Mouse (Mus musculus) spleen, adult 2 months (tissue): Measurements from ENCODE around the gene Frmd8.

Source experiments
- CTCF ChIP-seq: fragments of 200-500 bp; IDR thresholded peaks from 2 replicates; pipeline ENCODE4 v1.5.1; 2011; ENCODE audit warnings: mild to moderate bottlenecking, inconsistent platforms; ENCODE audit not compliant: insufficient read depth, insufficient read length, insufficient replicate concordance; ENCODE audit errors: extremely low read depth
- POLR2A ChIP-seq: fragments of 200-500 bp; IDR thresholded peaks from 2 replicates; pipeline ENCODE4 v1.6.1; 2011; ENCODE audit warnings: low read depth, low read length, inconsistent platforms

DNA sequence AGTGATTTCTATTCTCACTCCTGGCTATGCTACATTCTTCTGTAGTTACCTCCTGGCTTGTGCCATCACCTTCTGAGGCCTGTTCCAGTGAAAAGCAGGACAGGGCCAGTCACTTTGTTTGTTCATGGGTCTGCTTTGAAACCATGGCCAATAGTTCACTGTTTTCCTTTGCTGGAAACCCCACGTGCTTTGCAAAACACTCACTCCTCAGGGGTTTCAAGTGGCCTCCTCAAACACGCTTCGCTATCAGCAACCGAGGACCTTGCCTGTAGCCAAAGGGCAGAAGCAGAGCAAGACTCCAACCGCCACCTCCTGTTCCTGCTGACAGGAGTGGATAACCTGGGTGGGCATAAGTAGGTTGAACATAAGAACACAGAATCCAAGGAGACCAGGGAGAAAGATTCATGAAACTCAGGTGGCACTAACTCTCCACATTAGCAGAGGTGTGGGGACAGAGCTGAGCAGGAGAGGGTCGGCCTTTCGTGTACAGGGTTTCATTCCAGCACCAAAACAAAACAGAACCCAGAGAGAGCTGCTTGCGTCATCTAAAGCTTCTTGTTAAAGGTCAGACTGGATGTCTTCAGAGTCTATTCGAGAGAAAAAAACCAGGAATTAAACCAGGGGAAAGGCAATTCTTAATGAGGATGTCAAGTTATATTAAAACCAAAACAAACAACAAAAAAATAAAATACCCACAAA is 47.5 kb downstream of the Frmd8 start:
- TF ChIP-seq CTCF (no peak), POLR2A (no peak)
